Mouse (Mus musculus) cerebellum, adult 2 months (tissue): ENCODE measurements around the gene Dennd4c. TPM values are rescaled to one million over a fixed set of nuclear protein-coding genes. Genes with fewer than 3 reads are reported as not detected.

Source experiments
- DNase-seq, 2 experiments: peaks; one replicate each; pipeline ENCODE4 v3.0.0; 2021
- H3K27ac ChIP-seq: fragments of 200-500 bp; 2 replicates; pipeline ENCODE4 v1.5.1; 2012; ENCODE audit warnings: low read length, control low read depth, inconsistent platforms; ENCODE audit not compliant: insufficient read depth
- H3K27me3 ChIP-seq: fragments of 200-500 bp; 2 replicates; pipeline ENCODE4 v1.6.1; 2012; ENCODE audit warnings: inconsistent platforms, mild to moderate bottlenecking, low read length, moderate library complexity; ENCODE audit not compliant: control insufficient read depth, insufficient read depth
- H3K4me1 ChIP-seq: fragments of 200-500 bp; 2 replicates; pipeline ENCODE4 v1.6.1; 2011; ENCODE audit warnings: low read length; ENCODE audit not compliant: control insufficient read depth, insufficient read depth
- H3K4me3 ChIP-seq: fragments of 200-500 bp; replicated peaks from 2 replicates; pipeline ENCODE3; 2011; ENCODE audit warnings: mild to moderate bottlenecking, low read depth, low read length, control low read depth; ENCODE audit not compliant: insufficient read depth
- CTCF ChIP-seq: fragments of 200-500 bp; IDR thresholded peaks from 2 replicates; pipeline ENCODE4 v1.5.1; 2011; ENCODE audit warnings: low read depth, mild to moderate bottlenecking, control low read depth, low read length, moderate library complexity, borderline replicate concordance; ENCODE audit not compliant: insufficient read depth
- POLR2A ChIP-seq: fragments of 200-500 bp; IDR thresholded peaks from 2 replicates; pipeline ENCODE4 v1.6.1; 2011; ENCODE audit warnings: low read length, control low read depth, borderline replicate concordance; ENCODE audit not compliant: insufficient read depth
- WGBS: fragments of 180-500 bp; shearing (Covaris S2); methylation state at CpG from one replicate; pipeline ENCODE4 v1.1.7; 2018; 5-methylcytosine and 5-hydroxymethylcytosine counted together
- polyA plus RNA-seq: library from polyadenylated mRNA; depleted of rRNA; stranded (reverse); fragments of >200 nt; gene quantifications from 2 replicates; pipeline ENCODE4 v1.2.3, GENCODE M21; 2012; rRNA removed

The Dennd4c gene
- polyA plus RNA-seq = 9.1 and 9.9 TPM in 2 replicates

DNA sequence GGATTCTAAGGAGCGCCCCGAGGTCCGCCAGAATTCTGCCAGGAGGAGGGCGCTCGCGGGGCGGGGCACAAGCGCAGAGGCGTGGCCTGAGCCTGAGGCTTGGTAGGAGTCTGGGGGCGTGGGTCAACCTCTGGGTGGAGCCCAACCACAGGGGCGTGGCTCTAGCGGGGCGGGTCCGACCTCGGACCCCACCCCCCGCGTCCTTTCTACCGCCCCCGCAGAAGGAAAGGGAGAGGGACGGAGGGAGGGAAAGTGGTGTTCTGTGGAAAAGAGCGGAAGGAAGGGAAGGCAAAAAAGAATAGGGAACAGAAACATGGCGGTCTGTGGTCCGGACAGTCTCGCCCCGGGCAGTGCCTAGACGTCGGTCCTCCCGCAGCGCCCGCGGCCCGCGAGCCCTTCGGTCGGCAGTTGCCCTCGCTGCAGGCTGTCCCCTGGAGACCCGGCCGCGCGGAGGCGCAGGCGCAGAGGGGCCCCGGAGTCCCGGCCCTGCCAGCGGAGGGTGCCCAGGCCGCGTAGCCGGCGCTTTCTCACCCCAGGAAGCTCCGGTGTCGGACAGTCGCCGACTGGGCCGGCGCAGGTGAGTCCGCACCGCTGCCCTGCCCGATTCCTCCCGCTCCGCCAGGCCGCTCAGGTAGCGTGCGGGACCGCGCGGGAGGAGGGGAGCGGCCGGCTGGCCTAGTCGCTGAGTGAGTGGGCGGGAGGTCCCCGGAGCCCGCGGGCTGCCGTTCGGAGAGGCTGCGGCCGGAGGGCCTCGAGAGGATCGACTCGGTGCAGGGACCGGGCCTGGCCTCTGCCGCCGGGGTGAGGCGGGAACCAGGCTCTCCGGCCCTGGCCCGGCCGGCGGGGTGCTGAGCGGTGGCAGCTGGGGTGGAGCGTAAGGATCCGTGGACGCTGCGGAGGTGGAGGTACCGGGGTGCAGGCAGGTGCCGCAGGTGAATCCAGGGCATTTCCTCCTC, at the start of gene Dennd4c:
Gene Dennd4c, plus strand, starts transcription at position 220 of the 956 bp plus-strand sequence.
- under 1% methylated on average over 94 of the region's 95 CpGs for WGBS

DNA sequence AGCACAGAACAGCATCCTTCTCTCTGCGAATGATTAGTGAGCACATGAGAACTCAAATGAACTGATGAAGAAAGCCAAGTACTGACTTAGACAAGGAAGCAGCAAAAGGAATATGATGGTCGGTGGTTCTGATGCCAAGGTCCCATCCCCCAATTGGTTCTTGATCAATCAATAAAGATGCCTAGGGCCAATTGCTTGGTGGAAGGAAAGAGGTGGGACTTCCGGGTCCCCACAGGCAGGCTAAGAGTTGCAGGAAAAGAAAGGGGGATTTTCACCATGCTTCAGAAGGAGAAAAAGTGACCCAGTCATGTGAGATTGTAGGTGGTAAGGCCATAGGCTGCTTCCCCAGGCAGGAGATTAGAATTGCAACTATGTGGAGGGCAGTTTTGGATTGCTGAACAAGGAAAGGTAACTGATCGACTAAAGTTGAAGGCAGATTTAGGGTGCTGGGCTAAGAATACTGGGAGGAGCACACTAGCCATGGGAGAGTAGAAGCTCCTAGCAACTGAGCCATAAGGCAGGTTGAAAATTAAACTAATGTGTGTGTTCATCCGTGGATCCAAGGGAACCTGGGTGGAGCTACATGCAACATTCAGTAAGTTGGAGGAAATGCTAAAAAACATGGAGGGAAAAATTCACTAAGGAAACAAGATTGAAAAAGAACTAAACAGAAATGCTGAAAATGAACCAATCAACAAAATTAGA, 49.0 kb upstream of the Dennd4c start:
- TF ChIP-seq CTCF (no peak), POLR2A (no peak)
- no peak overlapping the region for H3K4me3 ChIP-seq
- H3K4me1 ChIP-seq = no peaks in the 10 kb centered on the region
- no peak for DNase-seq
- 70% methylated on average over 5 of the region's 5 CpGs for WGBS
- no peak overlapping the region for H3K27ac ChIP-seq
- H3K27me3 ChIP-seq = no peaks in the 10 kb centered on the region

More for the DNA sequence above, at the start of gene Dennd4c:
- DNase-seq = peak; percentile 90 to 92
- no peaks in the 10 kb centered on the region for H3K27me3 ChIP-seq
- H3K4me1 ChIP-seq = peaks cover 4% of the 10 kb centered on the region; the same call in 1 of the 2 replicates
- H3K27ac ChIP-seq = peak within 1 kb of the TSS; percentile 94
- TF ChIP-seq CTCF = no peak
- peak; percentile 62; the same call in 1 of the 2 replicates for TF ChIP-seq POLR2A
- H3K4me3 ChIP-seq = peak within 1 kb of the TSS; percentile 80

DNA sequence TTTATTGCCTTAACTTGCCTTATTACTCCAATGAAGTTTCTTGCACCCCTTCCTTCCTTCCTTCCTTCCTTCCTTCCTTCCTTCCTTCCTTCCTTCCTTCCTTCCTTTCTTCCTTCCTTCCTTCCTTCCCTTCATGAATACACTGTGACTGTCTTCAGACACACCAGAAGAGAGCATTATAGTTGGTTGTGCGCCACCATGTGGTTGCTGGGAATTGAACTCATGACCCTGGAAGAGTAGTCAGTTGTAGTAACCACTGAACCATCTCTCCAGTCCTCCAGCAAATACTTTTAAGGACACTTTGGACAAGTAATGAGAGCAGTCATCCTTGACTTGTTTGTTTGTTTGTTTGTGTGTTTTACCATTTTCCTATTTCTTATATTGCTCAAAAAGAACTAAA, 39.6 kb upstream of the Dennd4c start:
- TF ChIP-seq CTCF = no peak
- TF ChIP-seq POLR2A = no peak
- Histone ChIP-seq H3K27me3 (no peaks in the 10 kb centered on the region), H3K4me1 (peaks cover 6% of the 10 kb centered on the region), H3K27ac (no peak overlapping the region), H3K4me3 (no peak overlapping the region)
- WGBS = 52% methylated on average over 1 of the region's 1 CpGs
- DNase-seq = no peak

DNA sequence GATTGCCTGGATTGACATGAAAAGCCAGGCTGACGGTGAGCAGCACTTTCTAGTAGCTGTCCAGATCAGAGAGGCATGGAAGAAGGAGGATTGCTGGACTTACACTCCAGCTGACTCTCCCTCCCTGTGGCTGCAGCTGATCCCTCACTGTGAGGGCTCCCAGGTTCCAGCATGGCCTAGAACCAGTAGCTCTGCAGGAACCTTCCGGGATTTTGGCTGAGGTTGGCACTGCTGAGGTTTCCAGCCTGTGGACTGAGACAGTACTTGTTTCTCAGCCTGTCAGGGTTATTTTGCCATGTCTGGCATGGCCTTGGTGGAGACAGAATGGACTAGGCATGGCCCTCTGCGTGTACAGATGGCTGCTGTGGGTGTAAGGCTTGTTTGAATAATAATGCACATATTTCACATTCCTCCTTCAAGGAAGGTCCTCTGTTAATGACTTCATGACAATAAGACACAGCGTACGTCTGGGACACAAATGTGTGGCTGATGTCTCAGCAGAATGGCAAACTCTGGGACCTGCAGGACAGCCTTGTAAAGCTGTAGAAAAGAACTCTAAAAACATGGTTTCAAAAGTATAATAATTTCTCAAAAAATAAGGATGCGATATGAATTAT, 38.2 kb upstream of the Dennd4c start:
- H3K4me1 ChIP-seq = peaks cover 6% of the 10 kb centered on the region
- no peak for TF ChIP-seq POLR2A
- TF ChIP-seq CTCF = no peak

DNA sequence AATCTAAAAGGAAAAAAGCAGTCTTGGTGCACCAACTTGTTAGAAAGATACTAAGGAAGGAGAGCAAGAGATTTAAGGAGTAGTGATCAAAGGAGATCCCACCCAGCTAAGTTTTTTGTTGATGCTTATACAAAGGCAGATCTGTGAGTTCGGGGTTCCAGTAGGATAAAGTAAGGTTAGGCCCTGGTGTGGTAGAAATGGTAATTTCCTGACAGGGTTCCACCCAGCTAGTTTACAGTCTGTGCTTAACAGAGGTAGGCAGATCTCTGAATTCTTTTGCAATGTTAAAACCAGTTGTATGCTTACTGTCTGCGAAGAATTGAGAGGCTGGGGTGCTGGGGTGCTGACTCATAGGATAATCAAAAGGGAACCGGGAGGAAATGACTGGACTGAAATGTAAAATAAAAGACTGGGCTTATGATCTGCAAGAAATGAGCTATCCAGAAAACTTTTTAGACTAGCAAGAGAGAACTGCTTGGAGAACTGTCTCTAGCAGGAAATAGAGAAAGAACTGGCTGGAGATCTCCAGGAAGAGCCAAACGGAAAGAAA, 37.6 kb upstream of the Dennd4c start:
- H3K4me1 ChIP-seq = peaks cover 6% of the 10 kb centered on the region
- no peaks in the 10 kb centered on the region for H3K27me3 ChIP-seq
- H3K4me3 ChIP-seq = no peak overlapping the region
- H3K27ac ChIP-seq = no peak overlapping the region
- DNase-seq = no peak
- TF ChIP-seq CTCF (no peak), POLR2A (no peak)
- 80% methylated on average over 4 of the region's 4 CpGs for WGBS

More for the DNA sequence above, 38.2 kb upstream of the Dennd4c start:
- Histone ChIP-seq H3K4me3 (no peak overlapping the region), H3K27me3 (no peaks in the 10 kb centered on the region), H3K27ac (peak overlapping the region; percentile 44; the same call in 1 of the 2 replicates)
- peak; percentile 76 to 86 for DNase-seq
- WGBS = 27% methylated on average over 6 of the region's 6 CpGs

DNA sequence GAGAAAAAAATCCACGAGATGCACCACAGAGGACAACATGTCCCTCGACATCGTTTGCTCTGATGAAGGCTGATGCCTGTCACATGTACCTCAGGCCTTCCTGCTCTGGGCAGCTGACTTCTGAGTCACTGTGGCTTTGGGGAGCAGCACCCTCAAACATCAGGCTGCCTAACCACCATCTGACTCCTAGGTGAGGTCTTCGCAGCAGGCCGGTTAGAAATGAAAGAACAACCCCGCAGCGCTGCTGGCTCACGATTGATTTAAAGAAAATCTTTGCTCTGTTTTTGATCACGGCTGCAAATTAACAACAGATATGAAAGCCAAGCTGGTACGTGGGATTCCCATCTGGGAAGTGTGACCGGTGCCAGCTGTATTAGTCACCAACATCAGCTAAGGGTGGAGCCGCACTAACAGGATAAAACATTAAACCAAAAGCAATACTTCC, 35.6 kb upstream of the Dennd4c start:
- no peak overlapping the region for H3K27ac ChIP-seq
- H3K4me1 ChIP-seq = peaks cover 6% of the 10 kb centered on the region
- DNase-seq = no peak
- no peak overlapping the region for H3K4me3 ChIP-seq
- H3K27me3 ChIP-seq = no peaks in the 10 kb centered on the region
- TF ChIP-seq CTCF (no peak), POLR2A (no peak)
- 78% methylated on average over 12 of the region's 12 CpGs for WGBS

DNA sequence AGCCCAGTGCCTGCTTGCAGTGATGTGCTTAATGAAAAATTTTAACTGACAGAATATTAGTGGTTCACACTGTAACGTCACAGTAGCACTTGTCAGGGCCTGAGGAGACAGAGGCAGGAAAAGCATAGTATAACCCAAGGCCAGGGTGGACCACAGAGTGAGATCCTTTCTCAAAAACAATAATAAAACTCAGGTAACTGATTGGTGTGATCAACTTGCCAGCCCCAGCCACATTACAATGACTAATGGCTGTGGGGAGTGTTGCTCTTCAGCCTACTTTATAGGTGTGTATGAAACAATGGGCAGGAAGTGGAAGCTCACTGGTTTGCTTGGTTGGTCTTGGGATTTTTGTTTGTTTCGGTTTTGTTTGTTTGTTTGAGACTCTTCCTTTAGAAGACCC, 34.8 kb upstream of the Dennd4c start:
- Histone ChIP-seq H3K27ac (no peak overlapping the region), H3K4me1 (peaks cover 6% of the 10 kb centered on the region)
- 91% methylated on average over 2 of the region's 2 CpGs for WGBS

More for the DNA sequence above, 34.8 kb upstream of the Dennd4c start:
- H3K4me3 ChIP-seq = no peak overlapping the region
- H3K27me3 ChIP-seq = no peaks in the 10 kb centered on the region
- TF ChIP-seq CTCF = no peak
- no peak for TF ChIP-seq POLR2A
- DNase-seq = no peak
